15 mouse cellular contexts compared by ENCODE assay signal in the genomic region with DNA sequence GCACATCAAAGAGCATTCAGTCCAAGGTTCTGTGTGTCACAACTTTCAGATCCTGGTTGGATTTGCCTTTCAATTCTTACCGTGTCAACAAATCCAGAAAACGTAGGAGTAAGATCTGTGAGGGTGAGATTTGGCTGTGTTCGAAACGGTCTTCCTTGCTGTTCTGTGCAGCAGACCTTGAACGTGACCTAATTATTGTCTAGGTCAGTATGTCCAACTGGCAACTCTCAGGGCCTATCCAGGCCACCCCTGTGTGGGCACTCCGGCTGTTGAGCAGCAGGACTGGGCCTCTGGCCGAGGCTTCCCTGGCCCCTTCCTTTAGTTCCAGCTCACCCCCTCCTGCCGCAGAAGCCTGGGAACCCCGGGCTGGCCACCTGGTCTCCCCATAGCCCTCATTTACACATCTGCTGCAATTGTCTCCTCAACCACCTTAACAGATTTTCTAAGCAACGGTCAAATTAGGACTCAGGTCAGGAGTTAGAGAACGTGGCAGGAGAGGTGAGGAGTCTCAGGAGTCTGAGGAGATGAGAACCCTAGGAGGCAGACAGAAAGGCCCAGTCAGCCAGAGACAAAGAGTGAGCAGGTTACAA. TPM values are rescaled to one million over a fixed set of nuclear protein-coding genes. Genes with fewer than 3 reads are reported as not detected.
A peak's percentile ranks its signal among the peaks of the same experiment; 100 is the strongest.
DNase-seq lines count a peak whose midpoint lies in the region; ATAC-seq lines count a peak whose summit lies in the region.
"Had no signal": no experiment of that assay in that cellular context is flagged by ENCODE, and none has a peak within 500 bp of the region (broad histone marks: within the 10 kb centered on the region; RNA-seq: fewer than 3 reads in every experiment).

No protein-coding gene starts in this region.

- H3K27ac ChIP-seq in kidney, embryonic 16.5 days (ENCODE audit: low read length) = no peak overlapping the region
- peak overlapping the region; percentile 20 for H3K27ac ChIP-seq in embryonic facial prominence, embryonic 10.5 days (replicated peaks)
- no peak overlapping the region for H3K27ac ChIP-seq in forebrain, embryonic 12.5 days
- H3K27ac ChIP-seq: forebrain, embryonic 13.5 days; intestine, embryonic 15.5 days had no signal

- H3K9me3 ChIP-seq in kidney, embryonic 16.5 days (ENCODE audit: low read length) = no peaks in the 10 kb centered on the region
- no peaks in the 10 kb centered on the region for H3K9me3 ChIP-seq in embryonic facial prominence, embryonic 10.5 days
- H3K9me3 ChIP-seq in forebrain, embryonic 12.5 days = no peaks in the 10 kb centered on the region
- H3K9me3 ChIP-seq: forebrain, embryonic 13.5 days; intestine, embryonic 15.5 days had no signal

- H3K4me2 ChIP-seq in kidney, embryonic 16.5 days (replicated peaks; ENCODE audit: low read depth, low read length) = no peak overlapping the region
- H3K4me2 ChIP-seq in forebrain, embryonic 12.5 days = no peak overlapping the region
- H3K4me2 ChIP-seq: forebrain, embryonic 13.5 days; intestine, embryonic 15.5 days had no signal

- ATAC-seq in kidney, embryonic 16.5 days (ENCODE audit: low FRiP score, low TSS enrichment) = no peak; the same call in 1 of the 2 replicates
- peak; percentile 82 for ATAC-seq in cerebellum, adult (ENCODE audit: insufficient number of reproducible peaks, low FRiP score, low TSS enrichment)
- no peak for ATAC-seq in forebrain, embryonic 12.5 days (ENCODE audit: low FRiP score)
- ATAC-seq: CD4-positive, CD25-positive, alpha-beta regulatory T cell, adult 4 months; forebrain, embryonic 13.5 days; intestine, embryonic 15.5 days; midbrain, embryonic 16.5 days; Patski had no signal

- WGBS in kidney, embryonic 16.5 days = 39% methylated on average over 11 of the region's 11 CpGs
- WGBS in embryonic facial prominence, embryonic 10.5 days = 59% methylated on average over 11 of the region's 11 CpGs
- WGBS in forebrain, embryonic 12.5 days = 67% methylated on average over 11 of the region's 11 CpGs

- H3K9ac ChIP-seq in kidney, embryonic 16.5 days (replicated peaks; ENCODE audit: low read length) = no peak overlapping the region
- no peak overlapping the region for H3K9ac ChIP-seq in forebrain, embryonic 12.5 days
- H3K9ac ChIP-seq: forebrain, embryonic 13.5 days; intestine, embryonic 15.5 days had no signal

- peaks cover 14% of the 10 kb centered on the region for H3K4me1 ChIP-seq in kidney, embryonic 16.5 days (ENCODE audit: insufficient read depth, low read length)
- peaks cover 30% of the 10 kb centered on the region for H3K4me1 ChIP-seq in embryonic facial prominence, embryonic 10.5 days
- peaks cover 6% of the 10 kb centered on the region for H3K4me1 ChIP-seq in forebrain, embryonic 12.5 days
- H3K4me1 ChIP-seq: intestine, embryonic 15.5 days had no signal

- H3K36me3 ChIP-seq in kidney, embryonic 16.5 days (ENCODE audit: insufficient read depth, low read length) = no peaks in the 10 kb centered on the region
- no peaks in the 10 kb centered on the region for H3K36me3 ChIP-seq in embryonic facial prominence, embryonic 10.5 days (replicated peaks)
- H3K36me3 ChIP-seq in forebrain, embryonic 12.5 days (replicated peaks) = no peaks in the 10 kb centered on the region
- H3K36me3 ChIP-seq: intestine, embryonic 15.5 days had no signal

- H3K27me3 ChIP-seq in kidney, embryonic 16.5 days (ENCODE audit: insufficient read depth, low read length) = no peaks in the 10 kb centered on the region
- no peaks in the 10 kb centered on the region for H3K27me3 ChIP-seq in embryonic facial prominence, embryonic 10.5 days (replicated peaks; ENCODE audit: low read depth, poor library complexity, severe bottlenecking)
- no peaks in the 10 kb centered on the region for H3K27me3 ChIP-seq in forebrain, embryonic 12.5 days
- H3K27me3 ChIP-seq: forebrain, embryonic 13.5 days; intestine, embryonic 15.5 days; Patski had no signal

- peak; percentile 16 for DNase-seq in kidney, adult 18-20 months
- peak; percentile 15 for DNase-seq in adrenal gland, adult 8-10 months
- DNase-seq in embryonic facial prominence, embryonic 10.5 days (ENCODE audit: low spot score) = no peak
- no peak for DNase-seq in T-cell, adult 2 months (ENCODE audit: low spot score)
- no peak for DNase-seq in spleen, postnatal 36 days (ENCODE audit: low spot score in 2 of 2)
- DNase-seq: layer of hippocampus, postnatal 36 days; lung, postnatal 36 days had no signal

- no peak overlapping the region for H3K4me3 ChIP-seq in kidney, embryonic 16.5 days (ENCODE audit: low read length)
- no peak overlapping the region for H3K4me3 ChIP-seq in embryonic facial prominence, embryonic 10.5 days
- H3K4me3 ChIP-seq in forebrain, embryonic 12.5 days (replicated peaks) = no peak overlapping the region
- H3K4me3 ChIP-seq: forebrain, embryonic 13.5 days; intestine, embryonic 15.5 days had no signal

RNA-seq across cellular contexts. Expression of a gene that starts 13.9 kb away (rescaled TPM):
- 46.5 and 46.9 TPM in 2 replicates for polyA plus RNA-seq in kidney, embryonic 16.5 days (2015; fragmentation: Nextera tagmentation; extraction: Ambion mirVana)
- total RNA-seq in adrenal gland, adult 8-10 months (2022) = 10 to 100 TPM; 29.7 to 44.5 (median 37.1) TPM
- 29.1 and 29.6 TPM in 2 replicates for polyA plus RNA-seq in embryonic facial prominence, embryonic 10.5 days (2016; fragmentation: Nextera tagmentation; extraction: Ambion mirVana)
- polyA plus RNA-seq in forebrain, embryonic 12.5 days (2016; fragmentation: Nextera tagmentation; extraction: Ambion mirVana) = 41.2 and 42.9 TPM in 2 replicates

Comparison
In these comparisons a context has a peak if more than half of its experiments do, and no peak if none do; other contexts are left out.
1. DNase-seq: peak in kidney, adult 18-20 months (single experiment) and adrenal gland, adult 8-10 months (single experiment); none in embryonic facial prominence, embryonic 10.5 days (single experiment), T-cell, adult 2 months (single experiment) and spleen, postnatal 36 days (0 of 2).